Mouse (Mus musculus) adrenal gland, postnatal 4 days (tissue): ENCODE results near the gene Bard1. TPM values are rescaled to one million over a fixed set of nuclear protein-coding genes. Genes with fewer than 3 reads are reported as not detected.

ENCODE experiments used
- DNase-seq, 2 experiments: peaks; one replicate each; pipeline ENCODE4 v3.0.0; 2021 to 2022; ENCODE audit warnings: low spot score in 2 of 2, mixed read lengths in 2 of 2
- total RNA-seq, 2 experiments: library from RNA; stranded (reverse); gene quantifications; 2 replicates each; pipeline ENCODE4 v1.2.3; 2021

The Bard1 gene
- total RNA-seq, 2 experiments from 2014 or later: 6.5 to 7.3 TPM

DNA sequence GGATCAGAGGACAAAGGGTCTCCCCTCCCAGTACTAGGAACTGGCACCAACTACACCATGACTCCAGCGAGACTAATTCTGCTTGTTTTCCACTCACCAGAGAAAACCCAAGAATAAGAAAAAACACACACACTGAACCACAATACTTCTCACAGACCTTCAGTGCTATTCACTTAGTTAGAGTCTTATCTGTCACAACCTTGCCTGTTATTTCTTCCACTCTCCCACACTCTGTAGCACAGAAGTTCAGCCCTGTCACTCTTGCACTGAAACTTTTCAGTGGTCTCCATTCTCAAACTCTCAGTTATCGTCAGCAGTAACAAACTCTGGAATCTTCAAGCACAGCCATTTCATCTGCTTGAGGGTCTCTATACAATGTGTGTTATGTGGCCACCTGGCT lies 50.2 kb downstream of the Bard1 start:
- DNase-seq: no peak

DNA sequence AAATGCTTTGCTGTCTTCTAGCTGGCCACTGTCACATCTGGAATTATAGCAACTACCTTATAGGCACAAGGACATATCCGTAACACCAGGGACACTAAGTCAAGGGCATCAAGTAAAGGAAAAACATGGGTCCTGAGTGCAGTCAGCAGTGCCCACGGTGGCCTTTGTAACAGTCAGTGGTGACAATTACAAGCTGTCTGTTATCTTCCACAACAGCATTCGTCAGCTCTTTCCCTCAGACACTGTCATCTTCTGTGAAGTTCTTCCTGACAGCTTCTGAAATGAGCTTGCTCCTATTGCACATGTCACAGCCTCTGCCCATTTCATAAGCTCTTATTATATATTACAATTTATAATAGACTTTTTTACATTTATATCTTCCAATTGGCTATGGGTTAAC lies 50.7 kb downstream of the Bard1 start:
- no peak for DNase-seq

DNA sequence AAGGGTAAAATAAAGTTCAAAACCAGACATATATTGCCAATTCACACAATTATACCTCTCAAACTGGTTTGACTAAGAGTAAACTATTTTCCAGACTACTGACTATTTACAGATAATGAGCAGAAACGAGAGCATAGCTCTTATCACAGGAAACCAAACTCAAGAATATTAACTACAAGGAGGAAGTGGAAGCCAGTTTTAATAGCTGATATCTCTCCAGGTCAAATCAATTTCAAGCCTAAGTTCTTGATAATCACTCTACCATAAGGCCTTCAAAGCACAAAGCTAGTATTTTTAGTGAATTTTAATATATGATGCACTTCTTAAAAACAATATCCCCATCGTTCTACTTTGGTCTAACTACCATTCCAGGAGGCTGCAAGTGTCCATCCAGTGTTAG lies 57.8 kb downstream of the Bard1 start:
- no peak for DNase-seq

DNA sequence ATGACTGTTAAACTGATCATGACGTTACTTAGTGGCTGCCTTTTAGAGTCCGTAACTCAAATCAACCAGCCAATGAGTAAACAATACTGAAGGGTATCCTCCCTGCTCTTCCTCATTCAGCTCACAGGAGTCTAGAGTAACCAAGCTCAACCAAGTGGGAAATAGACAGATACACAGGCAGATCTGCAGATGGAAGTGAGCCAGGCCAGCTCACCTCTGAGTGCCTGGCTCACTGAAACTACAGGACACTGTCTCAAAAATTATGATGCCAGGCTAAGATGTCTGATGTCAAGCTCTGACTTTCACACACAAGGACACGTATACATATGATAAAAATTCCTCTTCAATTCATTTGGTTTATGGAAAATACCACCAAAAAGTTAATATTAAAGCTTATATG lies 59.0 kb downstream of the Bard1 start:
- no peak for DNase-seq

DNA sequence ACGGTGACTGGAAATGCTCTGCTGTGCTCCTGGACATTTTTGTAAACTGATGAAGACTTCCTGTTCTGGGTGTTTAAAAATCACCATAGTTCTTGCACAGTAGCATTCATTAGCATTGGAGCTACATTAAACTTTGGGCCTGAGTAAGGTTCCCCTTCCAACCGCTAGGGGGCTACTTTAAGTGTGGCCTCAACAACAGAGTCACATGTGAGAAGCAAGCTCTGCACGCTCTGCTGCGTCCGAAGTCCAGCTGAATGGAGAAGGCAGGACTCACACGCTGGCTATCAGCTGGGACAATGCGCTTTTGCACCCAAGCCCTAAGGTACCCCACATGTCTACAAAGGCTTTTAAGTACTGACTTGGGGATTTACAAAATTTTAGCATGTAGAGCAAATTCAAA lies 65.9 kb downstream of the Bard1 start:
- DNase-seq: no peak

DNA sequence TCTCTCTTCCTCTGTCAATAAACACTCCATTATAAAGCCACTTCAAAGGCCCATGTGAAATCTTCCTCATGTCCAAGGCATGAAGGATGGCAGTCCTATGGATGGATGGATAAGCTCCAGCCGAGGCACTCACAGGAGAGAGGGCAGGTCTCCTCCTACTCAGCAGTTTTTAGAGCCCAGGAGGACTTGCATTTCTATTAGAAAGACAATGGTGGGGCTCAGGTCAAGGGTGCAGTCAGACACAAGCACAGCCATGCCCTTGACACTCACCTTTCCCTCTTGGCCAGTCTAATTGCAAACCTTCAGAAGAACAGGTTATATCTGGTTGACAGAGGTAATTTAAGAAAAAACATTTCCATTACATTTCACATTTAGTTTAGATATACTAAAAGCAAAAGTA lies 67.4 kb downstream of the Bard1 start:
- DNase-seq: no peak

DNA sequence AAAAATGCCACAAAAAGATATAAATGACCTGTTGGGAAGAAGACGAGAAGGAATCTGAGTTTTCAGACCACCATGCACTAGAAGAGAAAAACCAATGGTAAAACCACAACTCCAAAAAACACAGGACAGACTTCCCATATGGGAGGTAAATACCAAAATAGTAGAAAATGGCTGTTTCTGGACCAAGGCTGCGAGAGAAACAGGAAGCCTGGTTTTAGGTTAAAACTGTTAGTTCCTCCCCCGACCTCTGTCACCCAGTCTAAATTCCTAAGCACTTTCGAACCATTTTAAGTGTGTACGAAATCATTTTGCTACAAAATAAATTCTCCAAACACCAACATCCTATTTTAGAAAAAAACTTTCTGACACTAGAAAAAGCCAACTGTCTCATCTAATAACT lies 80.2 kb downstream of the Bard1 start:
- no peak for DNase-seq

DNA sequence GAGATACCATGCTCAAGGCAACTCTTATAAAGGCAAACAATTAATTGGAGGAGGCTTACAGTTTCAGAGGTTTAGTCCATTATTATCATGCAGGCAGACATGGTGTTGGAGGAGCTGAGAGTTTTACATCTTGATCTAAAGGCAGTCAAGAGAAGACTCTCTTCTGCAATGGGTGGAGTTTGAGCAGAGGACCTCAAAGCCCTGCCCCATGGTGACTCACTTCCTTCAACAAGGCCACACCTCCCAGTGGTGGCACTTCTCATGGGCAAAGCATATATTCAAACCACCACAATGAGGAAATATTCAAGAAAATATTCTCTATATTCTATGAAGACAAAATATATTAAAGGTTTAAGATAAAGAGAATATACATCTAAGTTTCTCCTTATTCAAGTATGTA lies 88.6 kb downstream of the Bard1 start:
- no peak for DNase-seq

DNA sequence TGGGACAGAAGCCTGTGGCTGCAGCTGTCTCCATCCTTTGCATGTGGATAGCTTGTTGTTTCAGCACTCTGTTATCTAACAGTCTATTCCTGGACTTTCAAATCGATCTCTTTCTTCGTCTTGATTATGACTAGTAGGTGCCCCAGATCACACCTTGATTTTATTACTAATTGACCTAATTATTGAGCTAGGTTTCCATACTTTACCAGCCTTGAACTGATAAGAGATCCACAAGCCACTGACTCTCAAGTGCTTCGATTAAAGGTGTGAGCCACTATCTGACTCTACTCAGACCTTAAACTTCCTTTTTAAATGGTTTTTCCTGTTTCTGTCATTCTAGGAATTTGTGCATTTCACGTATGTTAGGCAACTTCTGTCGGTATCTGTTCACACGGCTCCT lies 96.9 kb downstream of the Bard1 start:
- no peak for DNase-seq

DNA sequence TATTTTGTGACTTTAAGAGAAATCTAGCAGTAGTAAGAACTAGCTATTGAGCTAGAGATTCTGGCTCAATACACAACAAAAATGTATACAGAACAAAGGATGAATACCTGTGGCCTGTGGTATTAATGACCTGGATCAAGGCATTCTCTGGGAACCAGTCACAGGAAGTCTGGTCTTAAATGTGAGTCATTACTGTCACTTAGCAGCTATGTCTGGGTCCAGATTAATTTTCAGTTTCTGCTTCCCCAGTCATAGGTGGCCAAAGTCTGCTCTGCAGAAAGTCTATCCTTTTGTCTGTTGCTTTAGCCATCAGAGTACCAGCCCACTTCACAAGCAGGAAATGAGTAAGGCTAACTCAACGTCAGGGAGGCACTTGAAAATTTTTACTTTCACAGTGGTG lies 98.8 kb downstream of the Bard1 start:
- no peak for DNase-seq

DNA sequence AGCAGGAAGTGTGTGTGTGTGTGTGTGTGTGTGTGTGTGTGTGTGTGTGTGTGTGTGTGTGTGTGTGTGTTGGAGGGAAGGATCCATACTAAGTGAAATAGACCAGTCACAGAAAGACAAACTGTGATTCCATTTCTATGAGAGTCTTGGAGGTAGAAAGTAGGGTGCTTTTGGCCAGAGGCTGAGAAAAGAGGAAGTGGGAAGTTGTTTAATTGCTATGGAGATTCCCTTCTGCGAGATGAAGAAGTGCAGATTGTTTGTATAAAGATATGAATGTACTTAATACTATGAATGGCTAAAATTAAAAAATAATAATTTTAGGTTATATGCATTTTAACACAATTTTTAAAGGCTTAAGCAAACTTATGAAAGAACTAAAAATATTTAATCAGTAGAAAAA lies 99.2 kb downstream of the Bard1 start:
- no peak for DNase-seq

DNA sequence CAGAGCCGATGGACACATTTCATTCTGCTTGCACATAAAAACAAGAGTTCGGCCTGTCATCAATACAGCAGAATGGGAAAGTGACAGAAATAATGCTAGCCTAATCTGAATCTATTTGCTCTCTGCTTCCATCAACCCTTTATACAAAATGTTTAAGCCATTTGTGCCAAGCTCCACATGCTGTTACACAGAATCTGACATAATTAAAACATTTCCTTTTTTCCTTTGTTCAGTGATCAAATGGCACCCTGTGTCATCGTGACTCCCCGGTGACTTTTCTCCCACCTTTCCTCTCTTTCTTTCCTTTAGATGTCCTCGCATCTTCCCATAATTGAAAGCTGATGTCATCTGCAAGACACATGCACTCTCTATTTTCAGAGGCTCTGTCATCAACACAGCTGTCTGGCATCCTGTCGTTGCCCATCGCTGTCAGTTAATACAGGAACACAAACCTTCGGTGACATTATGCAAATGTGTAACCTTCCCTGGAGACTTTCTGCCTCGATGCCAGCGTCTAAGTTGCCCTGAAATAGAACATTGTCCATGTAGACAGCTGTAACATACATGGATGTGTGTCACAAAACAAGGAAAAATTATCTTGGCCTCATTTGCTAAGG lies 105.5 kb downstream of the Bard1 start:
- no peak for DNase-seq

DNA sequence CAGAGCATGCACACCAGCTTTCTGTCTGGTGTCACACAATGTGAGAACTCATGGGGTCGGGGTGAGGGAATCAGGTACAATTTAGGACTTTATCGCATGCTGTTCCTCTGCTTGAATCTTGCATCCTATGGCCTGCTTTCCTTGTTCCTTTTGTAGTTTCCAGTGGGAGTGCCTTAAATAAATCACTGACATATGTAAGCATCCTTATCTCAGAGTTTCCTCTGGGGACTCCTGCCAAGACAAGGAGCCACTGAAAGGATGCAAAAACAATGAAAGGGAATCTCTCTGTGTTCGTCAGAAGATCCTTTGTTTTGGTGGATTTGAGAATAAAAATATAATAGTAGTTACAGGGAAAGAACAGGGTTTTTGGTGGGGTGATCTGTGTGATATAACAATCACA lies 106.2 kb downstream of the Bard1 start:
- no peak for DNase-seq
